Mouse (Mus musculus) embryonic facial prominence, embryonic 12.5 days (tissue): ENCODE data around the gene Tshb. TPM values are rescaled to one million over a fixed set of nuclear protein-coding genes. Genes with fewer than 3 reads are reported as not detected.

Experiments
- ATAC-seq: fragments of 200-750 bp; cut with Nextera tagmentation; 2 replicates; pipeline ENCODE4 v1.8.0; 2017; ENCODE audit not compliant: insufficient number of reproducible peaks, insufficient read depth, low FRiP score, low TSS enrichment
- H3K27ac ChIP-seq: fragments of 300-500 bp; sonication (generic); 2 replicates; pipeline ENCODE4 v1.5.1; 2016; ENCODE audit warnings: mild to moderate bottlenecking
- H3K27me3 ChIP-seq: fragments of 300-500 bp; sonication (generic); 2 replicates; pipeline ENCODE4 v1.6.1; 2016; ENCODE audit warnings: mild to moderate bottlenecking, moderate library complexity
- H3K36me3 ChIP-seq: fragments of 300-500 bp; sonication (generic); 2 replicates; pipeline ENCODE4 v1.6.1; 2016; ENCODE audit warnings: mild to moderate bottlenecking
- H3K4me1 ChIP-seq: fragments of 300-500 bp; sonication (generic); 2 replicates; pipeline ENCODE4 v1.6.1; 2016
- H3K4me2 ChIP-seq: fragments of 300-500 bp; sonication (generic); replicated peaks from 2 replicates; pipeline ENCODE4 v1.6.1; 2016; ENCODE audit warnings: mild to moderate bottlenecking, moderate library complexity
- H3K4me3 ChIP-seq: fragments of 300-500 bp; sonication (generic); 2 replicates; pipeline ENCODE4 v1.5.1; 2016; ENCODE audit warnings: mild to moderate bottlenecking
- H3K9ac ChIP-seq: fragments of 300-500 bp; sonication (generic); 2 replicates; pipeline ENCODE4 v1.6.1; 2016; ENCODE audit warnings: mild to moderate bottlenecking, moderate library complexity
- H3K9me3 ChIP-seq: fragments of 300-500 bp; sonication (generic); 2 replicates; pipeline ENCODE4 v1.6.1; 2016; ENCODE audit warnings: mild to moderate bottlenecking, moderate library complexity
- WGBS: fragments of 180-500 bp; shearing (Covaris S2); methylation state at CpG from one replicate; pipeline ENCODE4 v1.1.7; 2016; 5-methylcytosine and 5-hydroxymethylcytosine counted together
- polyA plus RNA-seq: library from polyadenylated mRNA; unstranded; fragments of >200 nt; fragmentation: Nextera tagmentation; extraction: Ambion mirVana; gene quantifications from 2 replicates; pipeline ENCODE4 v1.2.1, GENCODE M21; 2016

The Tshb gene
- polyA plus RNA-seq, 1 experiment from 2014 or later, result 0.05 TPM

DNA sequence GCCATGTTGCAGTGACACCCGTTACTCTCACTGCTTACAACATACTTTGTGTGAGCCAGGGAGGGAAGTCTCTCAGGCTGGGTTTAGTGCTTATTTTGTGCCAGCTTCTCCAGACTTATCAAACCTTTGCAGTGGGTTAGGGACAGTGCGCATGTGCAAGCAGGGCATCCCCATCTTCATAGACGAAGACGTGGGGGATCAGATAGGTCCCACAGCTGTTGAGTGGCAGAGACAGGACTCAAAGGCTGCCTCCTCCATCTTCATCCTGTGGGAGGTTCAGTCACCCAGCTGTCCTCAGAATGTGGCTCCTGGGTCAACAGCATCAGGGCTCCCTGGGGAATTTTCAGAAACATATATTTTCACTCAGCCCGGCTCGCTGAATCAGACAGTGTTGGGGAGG, 46.1 kb downstream of the Tshb start:
- H3K27me3 ChIP-seq, result peaks cover 5% of the 10 kb centered on the region; the same call in 1 of the 2 replicates
- H3K27ac ChIP-seq, result no peak overlapping the region
- H3K9ac ChIP-seq, result no peak overlapping the region
- H3K4me2 ChIP-seq, result no peak overlapping the region
- H3K9me3 ChIP-seq, result no peaks in the 10 kb centered on the region
- no peak for ATAC-seq
- H3K4me3 ChIP-seq, result no peak overlapping the region
- H3K4me1 ChIP-seq, result peaks cover 11% of the 10 kb centered on the region; the same call in 1 of the 2 replicates
- 74% methylated on average over 6 of the region's 6 CpGs for WGBS
- H3K36me3 ChIP-seq, result no peaks in the 10 kb centered on the region

DNA sequence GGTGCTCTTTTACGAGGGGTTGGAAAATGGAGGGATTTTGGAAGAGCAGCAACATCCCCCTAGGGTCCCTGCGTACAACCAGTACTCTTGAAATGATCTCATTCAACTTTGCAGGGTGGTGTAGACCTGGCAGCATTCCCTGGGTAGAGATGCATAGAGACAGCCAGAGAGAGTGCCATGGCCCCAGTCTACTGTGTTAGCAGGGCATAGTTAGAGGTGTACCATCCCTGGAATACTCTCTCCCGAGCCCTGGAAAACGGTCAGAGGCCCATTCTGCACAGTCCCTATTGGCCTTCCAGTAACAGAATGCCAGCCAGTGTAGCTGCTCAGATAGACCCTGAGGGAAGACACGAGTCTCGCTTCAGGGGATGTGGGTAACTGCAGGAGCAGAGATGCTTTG, 46.9 kb downstream of the Tshb start:
- H3K36me3 ChIP-seq, result no peaks in the 10 kb centered on the region
- peaks cover 11% of the 10 kb centered on the region; the same call in 1 of the 2 replicates for H3K4me1 ChIP-seq
- peak overlapping the region; percentile 58 for H3K4me3 ChIP-seq
- WGBS, result 60% methylated on average over 6 of the region's 6 CpGs
- H3K9me3 ChIP-seq, result no peaks in the 10 kb centered on the region
- no peak overlapping the region for H3K27ac ChIP-seq
- peak overlapping the region; percentile 82 for H3K4me2 ChIP-seq
- peaks cover 5% of the 10 kb centered on the region; the same call in 1 of the 2 replicates for H3K27me3 ChIP-seq
- ATAC-seq, result no peak
- H3K9ac ChIP-seq, result no peak overlapping the region; the same call in 1 of the 2 replicates

DNA sequence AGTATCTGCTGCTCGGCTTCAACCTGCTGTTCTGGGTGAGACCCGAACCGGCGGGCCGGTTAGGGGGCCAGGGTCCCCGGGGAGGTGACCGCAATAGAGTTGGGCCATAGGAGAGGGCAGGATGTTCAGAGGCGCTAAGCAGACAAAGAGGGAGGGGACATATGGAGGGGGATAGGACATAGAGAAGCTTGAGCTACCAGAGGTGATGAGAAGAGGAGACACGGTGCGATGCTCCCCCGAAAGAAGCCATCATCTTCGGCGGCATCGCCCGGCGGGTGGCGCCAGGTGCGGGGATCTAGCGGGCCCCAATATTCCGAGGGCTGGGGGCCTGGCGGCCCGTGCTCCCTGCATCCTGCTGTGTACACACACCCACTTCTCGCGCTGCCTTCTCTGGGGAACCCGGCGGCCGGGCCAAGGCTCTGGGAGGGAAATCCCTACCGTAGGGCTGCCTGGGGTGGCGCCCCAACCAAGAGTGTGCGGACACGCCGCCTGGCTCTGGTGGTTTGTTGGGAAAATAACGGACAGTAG, 47.4 kb downstream of the Tshb start:
- Histone ChIP-seq H3K4me1 (peaks cover 11% of the 10 kb centered on the region; the same call in 1 of the 2 replicates), H3K36me3 (no peaks in the 10 kb centered on the region), H3K9ac (peak overlapping the region; percentile 56), H3K27ac (no peak overlapping the region), H3K4me2 (peak overlapping the region; percentile 82), H3K27me3 (peaks cover 5% of the 10 kb centered on the region; the same call in 1 of the 2 replicates), H3K9me3 (no peaks in the 10 kb centered on the region), H3K4me3 (peak overlapping the region; percentile 58)
- ATAC-seq, result peak; percentile 76
- WGBS, result under 1% methylated on average over 30 of the region's 33 CpGs

DNA sequence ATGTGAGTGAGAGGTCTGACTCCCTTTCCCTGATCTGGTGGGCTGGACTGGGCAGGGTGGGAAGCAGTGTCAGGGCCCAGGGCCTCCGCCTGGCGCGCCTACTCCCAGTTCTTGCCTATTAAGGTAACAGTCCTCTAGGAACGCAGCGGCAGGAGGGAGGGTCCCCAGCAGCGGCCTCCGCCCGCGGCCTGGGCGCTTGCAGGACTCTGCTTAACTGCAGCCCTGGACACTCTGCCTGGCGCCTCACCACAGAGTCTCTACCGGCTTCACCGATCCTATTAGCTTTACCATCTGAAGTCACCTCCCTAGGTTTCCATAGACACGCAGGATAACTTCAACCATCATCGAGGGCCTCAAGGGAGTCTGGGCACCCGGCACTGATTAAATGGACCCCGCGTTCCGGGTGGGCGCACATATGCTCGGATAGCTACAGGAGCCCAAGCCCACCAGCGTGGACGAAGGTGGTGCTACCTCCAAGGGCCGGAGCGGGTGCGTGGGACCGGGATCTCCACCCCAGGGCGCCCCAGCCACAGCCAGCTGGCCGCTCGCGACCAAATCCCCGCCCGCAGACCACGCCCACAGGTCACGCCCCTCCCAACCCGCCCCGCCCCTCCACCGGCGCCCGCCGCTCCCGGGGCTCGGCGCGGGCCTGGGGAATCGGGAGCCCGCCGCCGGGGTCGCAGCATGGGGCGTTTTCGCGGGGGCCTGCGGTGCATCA, 48.0 kb downstream of the Tshb start, which contains the start of gene Tspan2:
Tspan2 (plus strand) TSS at position 217 of the 718 bp plus-strand sequence.
- Histone ChIP-seq H3K27me3 (peaks cover 5% of the 10 kb centered on the region; the same call in 1 of the 2 replicates), H3K4me1 (peaks cover 11% of the 10 kb centered on the region; the same call in 1 of the 2 replicates), H3K27ac (0 out of 2 replicates have a peak within 1 kb of the TSS, but pooled peaks have one; percentile 12), H3K9ac (peak within 1 kb of the TSS; percentile 56), H3K36me3 (no peaks in the 10 kb centered on the region), H3K9me3 (no peaks in the 10 kb centered on the region), H3K4me2 (peak within 1 kb of the TSS; percentile 82), H3K4me3 (peak within 1 kb of the TSS; percentile 58)
- ATAC-seq, result peak; percentile 59
- WGBS, result under 1% methylated on average over 54 of the region's 54 CpGs

DNA sequence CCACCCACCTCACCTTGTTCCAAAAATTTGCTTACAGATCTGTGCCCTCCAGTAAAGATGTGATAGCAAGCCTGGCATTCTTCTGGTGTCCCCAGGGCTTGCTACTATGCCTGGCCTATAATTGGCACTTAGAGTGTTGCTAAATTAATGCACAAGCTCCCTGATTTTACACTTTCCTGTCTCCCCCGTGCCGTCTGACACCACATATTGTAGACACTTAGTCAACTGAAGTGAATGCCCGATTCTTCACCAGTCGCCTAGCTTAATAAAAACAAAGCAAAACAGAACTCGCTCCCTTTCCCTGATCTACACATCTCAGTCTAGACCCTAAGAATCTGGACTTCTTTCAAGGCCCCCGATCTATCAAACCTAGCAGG, 48.6 kb downstream of the Tshb start:
- Histone ChIP-seq H3K4me2 (peak overlapping the region; percentile 82), H3K27ac (no peak overlapping the region), H3K9me3 (no peaks in the 10 kb centered on the region), H3K4me3 (peak overlapping the region; percentile 58), H3K9ac (peak overlapping the region; percentile 56; the same call in 1 of the 2 replicates), H3K36me3 (no peaks in the 10 kb centered on the region), H3K4me1 (peaks cover 11% of the 10 kb centered on the region; the same call in 1 of the 2 replicates), H3K27me3 (peaks cover 5% of the 10 kb centered on the region; the same call in 1 of the 2 replicates)
- 30% methylated on average over 6 of the region's 6 CpGs for WGBS
- ATAC-seq, result no peak

DNA sequence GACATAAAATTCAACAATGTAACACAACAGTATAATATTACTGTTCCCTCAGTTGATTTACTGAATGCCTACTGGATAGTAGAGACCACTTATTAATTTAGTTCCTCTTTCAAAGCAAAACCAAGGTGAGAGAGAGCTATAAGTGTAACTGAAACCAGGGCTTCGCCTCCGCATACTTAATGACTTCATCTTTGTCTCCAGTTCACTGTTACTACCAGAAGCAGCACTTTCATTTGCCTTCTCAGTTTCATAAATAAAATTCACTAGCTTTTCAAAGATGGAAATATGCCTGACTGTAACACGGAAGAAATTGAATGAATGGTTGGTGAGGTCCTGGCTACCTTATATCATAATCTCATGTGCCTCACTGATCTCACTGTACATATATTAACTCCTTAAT, 49.5 kb downstream of the Tshb start:
- H3K27me3 ChIP-seq, result peaks cover 5% of the 10 kb centered on the region; the same call in 1 of the 2 replicates
- no peak overlapping the region for H3K4me2 ChIP-seq
- ATAC-seq, result no peak
- H3K9ac ChIP-seq, result no peak overlapping the region
- 86% methylated on average over 3 of the region's 3 CpGs for WGBS
- H3K4me1 ChIP-seq, result peaks cover 11% of the 10 kb centered on the region; the same call in 1 of the 2 replicates
- H3K9me3 ChIP-seq, result no peaks in the 10 kb centered on the region
- no peak overlapping the region for H3K27ac ChIP-seq
- H3K36me3 ChIP-seq, result no peaks in the 10 kb centered on the region
- H3K4me3 ChIP-seq, result no peak overlapping the region

DNA sequence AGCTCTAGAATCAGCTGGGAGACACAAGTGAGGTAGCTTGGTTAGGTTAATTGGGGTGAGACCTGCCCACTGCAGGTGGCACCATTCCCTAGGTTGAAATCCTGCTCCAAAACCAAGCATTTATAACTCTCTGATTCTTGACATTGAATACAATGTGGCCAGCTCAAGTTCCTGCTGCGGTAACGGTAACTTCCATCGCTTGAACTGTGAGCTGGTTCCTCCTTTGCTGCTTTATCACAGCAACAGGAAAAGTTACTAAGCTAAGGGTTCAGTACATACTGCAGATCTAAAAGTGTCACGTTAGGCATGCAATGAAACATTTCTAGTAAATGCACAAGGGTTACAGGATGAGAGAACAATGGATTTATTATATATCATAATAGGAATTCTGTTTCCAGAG, 49.9 kb downstream of the Tshb start:
- Histone ChIP-seq H3K9me3 (no peaks in the 10 kb centered on the region), H3K4me1 (peaks cover 11% of the 10 kb centered on the region; the same call in 1 of the 2 replicates), H3K9ac (no peak overlapping the region), H3K4me3 (no peak overlapping the region), H3K4me2 (no peak overlapping the region), H3K27me3 (peaks cover 5% of the 10 kb centered on the region; the same call in 1 of the 2 replicates), H3K27ac (no peak overlapping the region), H3K36me3 (no peaks in the 10 kb centered on the region)
- ATAC-seq, result no peak
- WGBS, result 85% methylated on average over 4 of the region's 4 CpGs

DNA sequence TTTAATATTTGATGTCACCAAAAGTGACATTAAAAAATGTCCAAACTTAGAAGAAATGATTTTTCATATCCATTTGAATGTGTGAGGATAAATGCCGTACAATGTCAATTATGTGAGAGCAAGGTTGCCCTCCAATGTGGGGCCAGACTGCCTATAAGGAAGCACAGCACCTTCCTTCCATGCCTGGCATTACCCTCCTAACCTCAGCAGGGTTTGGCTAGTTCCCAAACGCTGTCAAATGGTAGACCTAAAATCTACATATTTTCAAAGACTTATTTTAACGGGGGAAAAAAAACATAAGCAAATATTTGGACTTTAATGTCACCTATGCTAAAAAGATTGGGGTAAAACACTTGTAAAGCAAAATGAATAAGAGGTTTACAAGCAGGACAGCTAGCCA, 51.4 kb downstream of the Tshb start:
- H3K36me3 ChIP-seq, result no peaks in the 10 kb centered on the region
- peaks cover 11% of the 10 kb centered on the region; the same call in 1 of the 2 replicates for H3K4me1 ChIP-seq
- no peak overlapping the region for H3K4me2 ChIP-seq
- H3K27me3 ChIP-seq, result peaks cover 5% of the 10 kb centered on the region; the same call in 1 of the 2 replicates
- H3K9ac ChIP-seq, result no peak overlapping the region
- no peak for ATAC-seq
- H3K9me3 ChIP-seq, result no peaks in the 10 kb centered on the region
- H3K4me3 ChIP-seq, result no peak overlapping the region
- WGBS, result 71% methylated on average over 3 of the region's 3 CpGs
- no peak overlapping the region for H3K27ac ChIP-seq

DNA sequence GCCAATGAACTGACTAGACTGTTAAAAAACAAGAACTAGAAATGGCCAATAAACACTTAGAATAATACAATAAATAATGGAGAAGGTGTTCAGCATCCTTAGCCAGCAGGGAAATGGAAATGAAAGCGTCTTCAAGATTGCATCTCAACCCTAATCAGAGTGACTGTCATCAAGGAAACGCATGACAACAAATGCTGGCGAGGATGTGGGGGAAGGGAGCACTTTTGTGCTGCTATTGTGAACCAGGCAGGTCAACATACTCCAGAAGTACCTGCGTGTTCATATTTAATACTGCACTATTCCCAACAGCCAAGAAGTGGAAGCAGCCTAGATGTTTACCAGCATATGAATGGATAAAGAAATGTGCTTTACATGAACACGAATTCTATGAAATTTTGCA, 53.1 kb downstream of the Tshb start:
- H3K27me3 ChIP-seq, result 0 out of 2 replicates have a peak, but pooled peaks cover 3% of the 10 kb centered on the region
- WGBS, result 67% methylated on average over 5 of the region's 5 CpGs

More for the DNA sequence above, 53.1 kb downstream of the Tshb start:
- Histone ChIP-seq H3K4me1 (peaks cover 4% of the 10 kb centered on the region; the same call in 1 of the 2 replicates), H3K9me3 (no peaks in the 10 kb centered on the region), H3K9ac (no peak overlapping the region), H3K36me3 (no peaks in the 10 kb centered on the region), H3K4me2 (no peak overlapping the region), H3K27ac (no peak overlapping the region), H3K4me3 (no peak overlapping the region)
- no peak for ATAC-seq

Other genes with a start within 250 kb of the Tshb start
- gene Tspan2, start 48.2 kb downstream of the Tshb start, polyA plus RNA-seq, result 6.8 and 8.4 TPM in 2 replicates
- not detected in 2 replicates for gene Sycp1, start 153.4 kb upstream of the Tshb start, polyA plus RNA-seq
- 0.14 TPM in 1 of 2 replicates, not detected in the other for gene Nr1h5, start 181.4 kb upstream of the Tshb start, polyA plus RNA-seq
- 53.3 and 58.7 TPM in 2 replicates for gene Sike1, start 213.0 kb upstream of the Tshb start, polyA plus RNA-seq
- gene Csde1, start 237.7 kb upstream of the Tshb start, polyA plus RNA-seq, result 422 and 461 TPM in 2 replicates